Mouse (Mus musculus) embryonic facial prominence, embryonic 11.5 days (tissue): ENCODE results near the gene Arhgef40. TPM values are rescaled to one million over a fixed set of nuclear protein-coding genes. Genes with fewer than 3 reads are reported as not detected.
"Not testable (repeated sequence)": the region's sequence is repeated elsewhere in the genome, so short reads cannot be mapped to it uniquely, and the experiment has no call there.

ENCODE experiments used
- ATAC-seq: fragments of 200-750 bp; cut with Nextera tagmentation; replicated peaks from 2 replicates; pipeline ENCODE4 v1.8.0; 2017; ENCODE audit warnings: low read depth; ENCODE audit not compliant: insufficient number of reproducible peaks, low FRiP score, low TSS enrichment
- DNase-seq: peaks from one replicate; pipeline ENCODE4 v3.0.0-alpha.2; 2015; ENCODE audit warnings: low spot score
- H3K27ac ChIP-seq: fragments of 300-500 bp; sonication (generic); replicated peaks from 2 replicates; pipeline ENCODE4 v1.5.1; 2014; ENCODE audit warnings: mild to moderate bottlenecking, low read depth, low read length, control low read depth
- H3K27me3 ChIP-seq: fragments of 300-500 bp; sonication (generic); 2 replicates; pipeline ENCODE4 v1.6.1; 2014; ENCODE audit warnings: mild to moderate bottlenecking, low read length, moderate library complexity, mixed read lengths; ENCODE audit not compliant: control insufficient read depth, insufficient read depth
- H3K36me3 ChIP-seq: fragments of 300-500 bp; sonication (generic); replicated peaks from 2 replicates; pipeline ENCODE4 v1.6.1; 2014; ENCODE audit warnings: low read depth, mild to moderate bottlenecking, low read length, moderate library complexity, mixed read lengths; ENCODE audit not compliant: control insufficient read depth, insufficient read depth
- H3K4me1 ChIP-seq: fragments of 300-500 bp; sonication (generic); 2 replicates; pipeline ENCODE4 v1.6.1; 2014; ENCODE audit warnings: low read length, mixed read lengths; ENCODE audit not compliant: control insufficient read depth, insufficient read depth
- H3K4me2 ChIP-seq: fragments of 300-500 bp; sonication (generic); 2 replicates; pipeline ENCODE4 v1.6.1; 2014; ENCODE audit warnings: low read depth, mild to moderate bottlenecking, control low read depth, low read length, moderate library complexity
- H3K4me3 ChIP-seq: fragments of 300-500 bp; sonication (generic); 2 replicates; pipeline ENCODE4 v1.5.1; 2014; ENCODE audit warnings: low read depth, low read length, control low read depth
- H3K9ac ChIP-seq: fragments of 300-500 bp; sonication (generic); replicated peaks from 2 replicates; pipeline ENCODE4 v1.6.1; 2014; ENCODE audit warnings: mild to moderate bottlenecking, control low read depth, low read length
- H3K9me3 ChIP-seq: fragments of 300-500 bp; sonication (generic); replicated peaks from 2 replicates; pipeline ENCODE4 v1.6.1; 2016; ENCODE audit warnings: mild to moderate bottlenecking, low read length, inconsistent platforms, mixed read lengths; ENCODE audit not compliant: control insufficient read depth
- WGBS: fragments of 180-500 bp; shearing (Covaris S2); extraction: QIAGEN DNeasy Blood & Tissue Kit; methylation state at CpG from one replicate; pipeline ENCODE4 v1.1.7; 2014; 5-methylcytosine and 5-hydroxymethylcytosine counted together
- polyA plus RNA-seq: library from polyadenylated mRNA; unstranded; fragments of >200 nt; fragmentation: Nextera tagmentation; extraction: Ambion mirVana; gene quantifications from 2 replicates; pipeline ENCODE4 v1.2.1, GENCODE M21; 2014

Gene Arhgef40
- polyA plus RNA-seq, 1 experiment from 2014 or later: 82.6 TPM

- Histone ChIP-seq H3K27ac (no peak overlapping the region), H3K9me3 (no peaks in the 10 kb centered on the region), H3K9ac (no peak overlapping the region), H3K27me3 (no peaks in the 10 kb centered on the region), H3K4me3 (no peak overlapping the region), H3K4me2 (no peak overlapping the region), H3K36me3 (no peaks in the 10 kb centered on the region), H3K4me1 (no peaks in the 10 kb centered on the region)
- 72% methylated on average over 6 of the region's 6 CpGs for WGBS
- DNase-seq (no peak), ATAC-seq (no peak)
These were observed 58.9 kb downstream of the Arhgef40 start for GRCm38 (mm10) chr14:52043446-52043845.

GRCm38 (mm10) chr14:52044901-52045678, 60.6 kb downstream of the Arhgef40 start:
- ATAC-seq (peak; percentile 79; the same call in 1 of the 2 replicates), DNase-seq (peak; percentile 79)
- 7% methylated on average over 8 of the region's 8 CpGs for WGBS
- Histone ChIP-seq H3K9ac (no peak overlapping the region), H3K4me3 (no peak overlapping the region), H3K4me1 (no peaks in the 10 kb centered on the region), H3K4me2 (no peak overlapping the region), H3K27me3 (no peaks in the 10 kb centered on the region), H3K36me3 (no peaks in the 10 kb centered on the region), H3K9me3 (no peaks in the 10 kb centered on the region), H3K27ac (no peak overlapping the region)

- Histone ChIP-seq H3K27ac (no peak overlapping the region), H3K9me3 (no peaks in the 10 kb centered on the region), H3K4me3 (no peak overlapping the region), H3K27me3 (no peaks in the 10 kb centered on the region), H3K9ac (no peak overlapping the region), H3K36me3 (no peaks in the 10 kb centered on the region), H3K4me1 (no peaks in the 10 kb centered on the region), H3K4me2 (no peak overlapping the region)
- WGBS: 81% methylated on average over 9 of the region's 9 CpGs
- no peak for DNase-seq
- no peak for ATAC-seq
These were observed 61.5 kb downstream of the Arhgef40 start for GRCm38 (mm10) chr14:52045966-52046565.

- WGBS: 88% methylated on average over 3 of the region's 3 CpGs
- ATAC-seq, H3K27ac ChIP-seq: not testable (repeated sequence)
These were observed 68.2 kb downstream of the Arhgef40 start for GRCm38 (mm10) chr14:52052720-52053119.

More at GRCm38 (mm10) chr14:52052720-52053119, 68.2 kb downstream of the Arhgef40 start:
- not testable (repeated sequence) for H3K4me1 ChIP-seq, H3K9ac ChIP-seq, DNase-seq, H3K36me3 ChIP-seq, H3K4me2 ChIP-seq, H3K4me3 ChIP-seq, H3K27me3 ChIP-seq, H3K9me3 ChIP-seq

Other genes starting within 250 kb of the Arhgef40 start
- not detected in 2 replicates for gene Ang4, start 211.1 kb upstream of the Arhgef40 start, polyA plus RNA-seq
- not detected in 2 replicates for gene AY358078, start 184.7 kb upstream of the Arhgef40 start, polyA plus RNA-seq
- not detected in 2 replicates for gene Ear6, start 131.0 kb upstream of the Arhgef40 start, polyA plus RNA-seq
- 37.9 and 41.5 TPM in 2 replicates for gene Mettl17, start 99.9 kb upstream of the Arhgef40 start, polyA plus RNA-seq
- 0.36 and 0.50 TPM in 2 replicates for gene Slc39a2, start 91.8 kb upstream of the Arhgef40 start, polyA plus RNA-seq
- 11.0 and 12.8 TPM in 2 replicates for gene Ndrg2, start 70.6 kb upstream of the Arhgef40 start, polyA plus RNA-seq
- gene Tppp2, start 66.3 kb upstream of the Arhgef40 start, polyA plus RNA-seq: not detected in 2 replicates
- not detected in 2 replicates for gene Rnase13, start 61.9 kb upstream of the Arhgef40 start, polyA plus RNA-seq
- 0.35 and 1.5 TPM in 2 replicates for gene Tmem253, start 30.9 kb downstream of the Arhgef40 start, polyA plus RNA-seq
- 54.7 and 63.2 TPM in 2 replicates for gene Zfp219, start 36.0 kb downstream of the Arhgef40 start, polyA plus RNA-seq
- not detected in 2 replicates for gene Olfr221, start 57.7 kb downstream of the Arhgef40 start, polyA plus RNA-seq
- 1,003 and 1,066 TPM in 2 replicates for gene Hnrnpc, start 119.3 kb downstream of the Arhgef40 start, polyA plus RNA-seq
- gene Rpgrip1, start 126.0 kb downstream of the Arhgef40 start, polyA plus RNA-seq: 86.1 and 97.9 TPM in 2 replicates
- gene Supt16, start 212.7 kb downstream of the Arhgef40 start, polyA plus RNA-seq: 83.8 and 91.2 TPM in 2 replicates